Mouse (Mus musculus) liver, postnatal 0 days (tissue): ENCODE measurements at regions not wholly inside any gene's neighbourhood (a gene's known extent, or its start where the extent isn't known, plus 50 kb on each side); places are given as distances from the start of the nearest gene placed in this dataset.

ENCODE experiments used
- ATAC-seq: fragments of 200-750 bp; cut with Nextera tagmentation; 2 replicates; pipeline ENCODE4 v1.8.0; 2017; ENCODE audit warnings: mild to moderate bottlenecking, moderate library complexity
- DNase-seq: peaks from one replicate; pipeline ENCODE4 v3.0.0-alpha.2; 2016
- H3K27ac ChIP-seq: fragments of 300-500 bp; sonication (generic); 2 replicates; pipeline ENCODE4 v1.5.1; 2014; ENCODE audit warnings: antibody characterized with exemption, moderate library complexity, mild to moderate bottlenecking, low read depth
- H3K27me3 ChIP-seq: fragments of 300-500 bp; sonication (generic); 2 replicates; pipeline ENCODE4 v1.6.1; 2014; ENCODE audit warnings: low read length, control low read depth, mixed read lengths; ENCODE audit not compliant: insufficient read depth
- H3K36me3 ChIP-seq: fragments of 300-500 bp; sonication (generic); replicated peaks from 2 replicates; pipeline ENCODE4 v1.6.1; 2014; ENCODE audit warnings: mild to moderate bottlenecking, control low read depth, low read length, moderate library complexity, mixed read lengths; ENCODE audit not compliant: insufficient read depth
- H3K4me1 ChIP-seq: fragments of 300-500 bp; sonication (generic); 2 replicates; pipeline ENCODE4 v1.6.1; 2014; ENCODE audit warnings: antibody characterized with exemption, mild to moderate bottlenecking, control low read depth; ENCODE audit not compliant: insufficient read depth
- H3K4me2 ChIP-seq: fragments of 300-500 bp; sonication (generic); 2 replicates; pipeline ENCODE4 v1.6.1; 2014; ENCODE audit warnings: low read depth, mild to moderate bottlenecking, low read length, moderate library complexity, mixed read lengths
- H3K4me3 ChIP-seq: fragments of 300-500 bp; sonication (generic); 2 replicates; pipeline ENCODE4 v1.5.1; 2014; ENCODE audit warnings: low read depth, low read length
- H3K9ac ChIP-seq: fragments of 300-500 bp; sonication (generic); replicated peaks from 2 replicates; pipeline ENCODE4 v1.6.1; 2014; ENCODE audit warnings: mild to moderate bottlenecking, moderate library complexity
- H3K9me3 ChIP-seq: fragments of 300-500 bp; sonication (generic); 2 replicates; pipeline ENCODE4 v1.6.1; 2016; ENCODE audit warnings: mild to moderate bottlenecking, control low read depth, low read length, mixed read lengths
- CTCF ChIP-seq: sonication (generic); IDR thresholded peaks from 2 replicates; pipeline ENCODE4 v1.5.1; 2016; ENCODE audit warnings: antibody characterized with exemption, low read depth
- EP300 ChIP-seq: IDR thresholded peaks from 2 replicates; pipeline ENCODE4 v1.6.1; 2016; ENCODE audit warnings: antibody characterized with exemption, low read depth, mild to moderate bottlenecking
- WGBS: fragments of 180-500 bp; shearing (Covaris S2); extraction: QIAGEN DNeasy Blood & Tissue Kit; methylation state at CpG from one replicate; pipeline ENCODE4 v1.1.7; 2014; ENCODE audit not compliant: insufficient replicate concordance; 5-methylcytosine and 5-hydroxymethylcytosine counted together

DNA sequence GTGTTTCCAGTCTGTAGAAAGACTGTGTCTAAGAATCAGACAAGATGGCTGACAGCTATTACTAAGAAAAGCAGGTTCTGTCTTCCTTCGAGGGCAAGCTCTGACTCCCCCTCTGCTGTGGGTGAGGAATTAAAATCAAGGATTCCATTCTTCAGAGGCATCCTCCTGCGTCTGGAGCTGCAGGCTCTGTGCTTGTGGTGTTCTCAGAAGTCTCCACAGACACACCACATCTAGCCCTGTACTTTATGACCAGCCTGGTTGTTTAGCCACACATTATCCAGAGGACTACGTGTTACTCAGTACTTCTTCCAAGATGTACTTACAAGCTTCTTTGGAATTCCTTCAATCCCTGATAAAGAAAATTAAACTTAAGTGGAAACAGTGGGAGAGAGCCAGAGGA is 258.5 kb downstream of the Dkk2 start:
- H3K27ac ChIP-seq: no peak overlapping the region
- no peak overlapping the region for H3K9ac ChIP-seq
- H3K4me2 ChIP-seq: no peak overlapping the region
- DNase-seq (no peak), ATAC-seq (no peak)
- TF ChIP-seq EP300 (no peak), CTCF (no peak)
- H3K4me1 ChIP-seq: no peaks in the 10 kb centered on the region
- H3K4me3 ChIP-seq: no peak overlapping the region
- WGBS: 40% methylated on average over 3 of the region's 3 CpGs
- no peaks in the 10 kb centered on the region for H3K27me3 ChIP-seq
- H3K9me3 ChIP-seq: no peaks in the 10 kb centered on the region
- no peaks in the 10 kb centered on the region for H3K36me3 ChIP-seq

GRCm38 (mm10) chr3:132345856-132346255 is 260.8 kb downstream of the Dkk2 start:
- no peaks in the 10 kb centered on the region for H3K36me3 ChIP-seq
- no peaks in the 10 kb centered on the region for H3K27me3 ChIP-seq
- H3K9ac ChIP-seq: no peak overlapping the region
- H3K4me3 ChIP-seq: no peak overlapping the region
- DNase-seq: no peak
- no peak for TF ChIP-seq CTCF
- H3K4me1 ChIP-seq: no peaks in the 10 kb centered on the region
- H3K9me3 ChIP-seq: no peaks in the 10 kb centered on the region
- WGBS: 61% methylated on average over 1 of the region's 1 CpGs
- ATAC-seq: no peak
- H3K27ac ChIP-seq: no peak overlapping the region
- no peak overlapping the region for H3K4me2 ChIP-seq

DNA sequence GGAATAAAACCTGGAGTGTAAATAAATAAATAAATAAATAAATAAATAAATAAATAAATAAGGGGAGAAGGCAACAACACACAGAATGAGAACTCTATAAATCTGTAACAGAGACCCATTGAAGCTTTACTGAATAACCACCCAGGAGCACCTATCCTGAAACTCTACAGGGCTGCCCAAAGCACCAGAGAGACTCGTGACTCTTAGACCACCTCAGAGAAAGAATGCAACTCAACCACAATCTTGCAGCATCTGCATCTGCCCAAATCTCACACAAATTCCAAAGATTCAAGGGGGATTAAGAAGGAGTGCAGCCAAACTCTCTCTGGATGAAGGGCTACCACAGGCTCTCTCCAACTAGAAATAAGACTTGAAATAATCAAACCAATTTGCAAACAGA is 264.5 kb downstream of the Dkk2 start:
- TF ChIP-seq EP300 (no peak), CTCF (no peak)
- Histone ChIP-seq H3K27ac (no peak overlapping the region), H3K9me3 (no peaks in the 10 kb centered on the region), H3K4me2 (no peak overlapping the region), H3K4me1 (no peaks in the 10 kb centered on the region), H3K4me3 (no peak overlapping the region), H3K9ac (no peak overlapping the region), H3K27me3 (no peaks in the 10 kb centered on the region), H3K36me3 (no peaks in the 10 kb centered on the region)
- ATAC-seq: no peak
- no peak for DNase-seq
- WGBS: 67% methylated on average over 1 of the region's 1 CpGs

- Histone ChIP-seq H3K9ac (no peak overlapping the region), H3K9me3 (no peaks in the 10 kb centered on the region), H3K4me2 (no peak overlapping the region), H3K4me1 (no peaks in the 10 kb centered on the region), H3K36me3 (no peaks in the 10 kb centered on the region), H3K4me3 (no peak overlapping the region), H3K27me3 (no peaks in the 10 kb centered on the region), H3K27ac (no peak overlapping the region)
- ATAC-seq: no peak
- WGBS: 63% methylated on average over 2 of the region's 2 CpGs
- TF ChIP-seq CTCF: no peak
- no peak for TF ChIP-seq EP300
- no peak for DNase-seq
Observed at GRCm38 (mm10) chr3:132353204-132353603, 268.1 kb downstream of the Dkk2 start.

DNA sequence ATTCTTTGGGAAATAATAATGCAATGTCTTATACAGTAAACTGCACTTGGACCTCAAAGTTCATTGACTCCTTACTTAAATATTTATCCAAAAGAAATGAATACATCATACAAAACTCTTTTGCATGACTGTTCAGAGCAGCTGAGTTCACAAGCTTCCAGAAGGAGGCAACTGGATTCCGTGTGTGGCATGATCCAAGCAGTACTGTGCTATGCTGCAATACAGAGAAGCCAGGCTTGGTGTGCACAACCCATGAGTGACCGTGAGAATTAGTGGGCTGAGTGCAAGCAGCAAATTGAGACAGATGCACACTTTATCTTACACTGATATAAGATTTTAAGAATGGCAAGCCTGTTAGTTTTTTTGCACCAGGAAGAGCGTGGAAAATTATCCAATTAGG is 270.0 kb upstream of the Gimd1 start:
- Histone ChIP-seq H3K9me3 (no peaks in the 10 kb centered on the region), H3K27ac (no peak overlapping the region), H3K4me2 (no peak overlapping the region), H3K4me3 (no peak overlapping the region), H3K4me1 (no peaks in the 10 kb centered on the region), H3K27me3 (no peaks in the 10 kb centered on the region), H3K9ac (no peak overlapping the region), H3K36me3 (no peaks in the 10 kb centered on the region)
- DNase-seq: no peak
- 75% methylated on average over 3 of the region's 3 CpGs for WGBS
- no peak for ATAC-seq
- no peak for TF ChIP-seq EP300
- no peak for TF ChIP-seq CTCF

GRCm38 (mm10) chr3:132375579-132375978 is 254.0 kb upstream of the Gimd1 start:
- Histone ChIP-seq H3K9ac (no peak overlapping the region), H3K36me3 (no peaks in the 10 kb centered on the region), H3K4me1 (no peaks in the 10 kb centered on the region), H3K27me3 (no peaks in the 10 kb centered on the region), H3K27ac (no peak overlapping the region), H3K4me3 (no peak overlapping the region), H3K4me2 (no peak overlapping the region), H3K9me3 (no peaks in the 10 kb centered on the region)
- TF ChIP-seq EP300 (no peak), CTCF (no peak)
- ATAC-seq (no peak), DNase-seq (no peak)
- WGBS: 63% methylated on average over 4 of the region's 4 CpGs

- H3K4me2 ChIP-seq: no peak overlapping the region
- H3K36me3 ChIP-seq: no peaks in the 10 kb centered on the region
- no peaks in the 10 kb centered on the region for H3K27me3 ChIP-seq
- ATAC-seq (no peak), DNase-seq (no peak)
- TF ChIP-seq EP300 (no peak), CTCF (no peak)
- 52% methylated on average over 2 of the region's 2 CpGs for WGBS
- no peak overlapping the region for H3K4me3 ChIP-seq
- no peaks in the 10 kb centered on the region for H3K4me1 ChIP-seq
- H3K27ac ChIP-seq: no peak overlapping the region
- no peak overlapping the region for H3K9ac ChIP-seq
- no peaks in the 10 kb centered on the region for H3K9me3 ChIP-seq
Observed at GRCm38 (mm10) chr3:132417742-132418141, 211.9 kb upstream of the Gimd1 start.
